Mouse (Mus musculus): ENCODE measurements around the gene Stk26.

Stk26 gene

DNA sequence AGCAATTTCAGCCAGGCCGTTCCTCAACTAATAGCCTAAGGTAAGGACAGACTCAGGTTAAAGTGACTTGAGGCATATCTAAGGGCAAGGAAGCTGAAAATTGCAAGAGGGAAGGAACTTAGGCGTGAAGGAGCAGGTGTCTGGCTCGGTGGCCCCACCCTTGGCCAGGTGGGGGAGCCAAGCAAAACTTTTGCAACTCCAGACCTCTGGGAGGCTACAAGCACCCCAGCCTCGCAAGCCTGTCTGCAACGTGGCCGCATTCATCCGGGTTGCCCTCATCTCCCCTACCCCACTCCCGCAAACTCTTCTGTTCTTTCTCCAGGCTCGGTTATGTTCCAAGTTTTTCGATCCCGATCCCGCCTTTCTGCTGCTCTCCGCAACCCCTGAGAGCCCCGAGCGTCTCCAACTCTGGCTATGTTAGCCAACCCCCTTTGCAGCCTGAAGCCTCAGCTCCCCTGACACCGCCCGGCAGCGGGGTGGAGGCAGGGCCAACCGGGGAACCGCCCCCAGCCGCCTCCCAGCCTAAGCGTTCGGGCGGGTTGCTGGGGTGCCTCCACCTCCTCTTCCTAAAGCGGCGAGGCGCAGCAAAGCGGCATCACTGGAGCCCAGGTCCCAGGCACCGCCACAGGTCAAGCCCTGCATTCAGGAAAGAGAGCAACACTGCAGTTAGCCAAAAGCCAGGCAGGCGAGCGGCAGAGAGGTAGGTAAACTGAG is at the start of gene Stk26:
Gene Stk26 (plus strand): TSS at position 201 of the 714 bp plus-strand sequence.
- in situ Hi-C loops (cut with MseI, MboI), result no loop called here

GRCm38 (mm10) chrX:50793005-50793680 is 47.7 kb upstream of the Stk26 start:
- in situ Hi-C loops (cut with MseI, MboI), result no loop called here

DNA sequence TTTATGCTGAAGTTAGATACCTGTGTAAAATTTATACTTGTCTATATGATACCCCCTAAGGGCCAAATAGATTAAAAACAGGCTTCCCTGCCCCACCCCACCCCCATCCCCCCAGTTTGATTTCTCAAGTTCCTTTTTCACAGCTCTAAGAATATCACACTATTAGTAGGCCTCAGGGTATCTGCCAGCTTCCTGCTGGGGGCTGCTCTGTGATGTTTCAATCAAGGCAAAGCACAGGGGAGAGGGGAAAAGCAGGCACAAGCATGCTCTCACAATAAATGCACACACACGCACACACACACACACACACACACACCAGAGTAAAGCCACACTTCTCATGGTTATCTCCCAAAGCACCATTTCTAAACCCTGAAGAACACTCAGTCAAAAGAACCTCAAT is 43.0 kb upstream of the Stk26 start:
- in situ Hi-C loops (cut with MseI, MboI), result no loop called here

GRCm38 (mm10) chrX:50798571-50798970 is 42.3 kb upstream of the Stk26 start:
- in situ Hi-C loops (cut with MseI, MboI), result no loop called here

- in situ Hi-C loops (cut with MseI, MboI), result no loop called here
These were observed 41.1 kb upstream of the Stk26 start for GRCm38 (mm10) chrX:50799656-50800188.

- in situ Hi-C loops (cut with MseI, MboI), result no loop called here
These were observed 35.2 kb upstream of the Stk26 start for GRCm38 (mm10) chrX:50805654-50806053.

- in situ Hi-C loops (cut with MseI, MboI), result no loop called here
These were observed 17.0 kb upstream of the Stk26 start for GRCm38 (mm10) chrX:50823856-50824255.

GRCm38 (mm10) chrX:50835592-50835991 is 5.3 kb upstream of the Stk26 start:
- in situ Hi-C loops (cut with MseI, MboI), result no loop called here

GRCm38 (mm10) chrX:50836029-50836691 is 4.7 kb upstream of the Stk26 start:
- in situ Hi-C loops (cut with MseI, MboI), result no loop called here

DNA sequence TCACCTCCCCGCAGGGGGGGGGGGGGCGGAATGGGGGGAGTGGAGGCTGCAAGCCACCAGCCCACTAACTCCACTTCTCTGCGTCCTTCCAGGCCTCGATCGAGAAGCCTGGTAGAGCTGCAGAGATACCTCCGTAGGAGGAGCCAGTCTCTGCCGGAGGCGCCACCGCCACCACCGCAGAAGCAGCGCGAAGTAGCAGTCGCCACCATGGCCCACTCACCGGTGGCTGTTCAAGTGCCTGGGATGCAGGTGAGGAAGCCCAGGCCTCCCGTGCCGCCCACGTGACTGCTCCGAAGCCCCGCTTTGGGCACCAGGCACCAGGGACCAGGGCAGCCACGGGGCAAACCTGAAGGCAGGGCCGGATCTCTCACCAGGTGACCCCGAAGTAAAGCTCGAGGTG is 740 bp downstream of the Stk26 start:
- in situ Hi-C loops (cut with MseI, MboI), result no loop called here

- in situ Hi-C loops (cut with MseI, MboI), result no loop called here
These were observed 1.2 kb downstream of the Stk26 start for GRCm38 (mm10) chrX:50842046-50842445.

GRCm38 (mm10) chrX:50850428-50851184 is 9.8 kb downstream of the Stk26 start:
- in situ Hi-C loops (cut with MseI, MboI), result no loop called here

DNA sequence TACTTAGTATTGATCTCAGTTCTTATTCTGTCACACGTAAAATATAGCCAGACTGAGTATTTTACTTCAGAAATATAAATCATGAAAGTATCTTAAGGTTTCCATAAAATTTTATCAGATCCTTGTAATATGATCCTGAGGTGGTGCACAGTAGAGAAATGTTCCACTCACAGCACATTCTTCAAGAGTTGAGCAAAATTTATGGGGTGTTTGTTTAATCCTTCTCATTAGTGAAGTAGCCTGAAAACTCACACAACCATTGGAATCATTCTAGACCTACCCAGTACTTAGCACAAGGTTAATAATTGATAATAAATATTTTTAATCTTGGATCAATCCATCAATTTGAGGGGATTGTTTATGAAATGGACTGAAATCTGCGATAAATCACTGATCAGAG is 22.9 kb downstream of the Stk26 start:
- in situ Hi-C loops (cut with MseI, MboI), result no loop called here

GRCm38 (mm10) chrX:50864734-50865133 is 23.9 kb downstream of the Stk26 start:
- in situ Hi-C loops (cut with MseI, MboI), result no loop called here

GRCm38 (mm10) chrX:50874246-50875002 is 33.6 kb downstream of the Stk26 start:
- in situ Hi-C loops (cut with MseI, MboI), result no loop called here

- in situ Hi-C loops (cut with MseI, MboI), result no loop called here
These were observed 47.2 kb downstream of the Stk26 start for GRCm38 (mm10) chrX:50887999-50888398.

DNA sequence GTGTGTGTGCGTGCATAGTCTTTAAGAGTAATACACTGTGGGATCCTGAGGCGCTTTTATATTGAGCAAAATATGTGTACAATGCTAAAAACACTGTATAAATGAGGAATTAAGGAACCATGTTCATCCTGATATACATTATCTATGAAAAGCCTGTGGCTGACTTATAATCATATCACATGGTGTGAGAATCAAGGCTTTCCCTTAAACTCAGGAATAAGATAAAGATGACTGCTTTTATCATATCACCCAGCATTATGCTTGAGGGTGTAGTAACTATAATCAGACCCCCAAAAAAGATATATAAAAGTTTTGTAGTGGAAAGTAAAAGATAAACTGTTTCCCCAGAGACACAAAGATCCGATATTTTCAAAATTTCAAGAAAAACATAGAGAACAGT is 62.6 kb downstream of the Stk26 start:
- in situ Hi-C loops (cut with MseI, MboI), result no loop called here

- in situ Hi-C loops (cut with MseI, MboI), result no loop called here
These were observed 69.1 kb downstream of the Stk26 start for GRCm38 (mm10) chrX:50909915-50910314.

DNA sequence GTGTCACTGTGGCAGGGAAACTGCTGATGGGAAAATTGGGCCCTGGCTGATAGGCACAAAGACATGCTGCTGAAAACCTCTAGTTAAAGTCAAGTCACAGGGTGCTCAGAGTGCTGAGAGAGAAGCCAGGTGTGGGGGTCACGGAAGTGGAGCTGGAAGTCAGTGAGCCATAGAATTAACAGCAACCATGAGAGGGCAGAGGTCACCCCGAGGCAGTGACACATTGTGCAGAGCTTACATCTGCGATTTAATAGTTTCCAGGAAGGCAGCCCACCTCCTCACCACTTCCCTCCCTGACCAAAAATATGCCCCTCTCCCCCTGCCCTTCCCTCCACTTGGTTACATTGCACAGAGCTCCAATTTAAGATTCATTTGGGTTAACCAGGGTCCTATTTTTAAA is 76.5 kb downstream of the Stk26 start:
- in situ Hi-C loops (cut with MseI, MboI), result no loop called here

- in situ Hi-C loops (cut with MseI, MboI), result no loop called here
These were observed 77.9 kb downstream of the Stk26 start for GRCm38 (mm10) chrX:50918754-50919153.

Data from mouse trophoblast stem cell (cell line).